ENCODE assay signal across 8 mouse cellular contexts in the genomic region with DNA sequence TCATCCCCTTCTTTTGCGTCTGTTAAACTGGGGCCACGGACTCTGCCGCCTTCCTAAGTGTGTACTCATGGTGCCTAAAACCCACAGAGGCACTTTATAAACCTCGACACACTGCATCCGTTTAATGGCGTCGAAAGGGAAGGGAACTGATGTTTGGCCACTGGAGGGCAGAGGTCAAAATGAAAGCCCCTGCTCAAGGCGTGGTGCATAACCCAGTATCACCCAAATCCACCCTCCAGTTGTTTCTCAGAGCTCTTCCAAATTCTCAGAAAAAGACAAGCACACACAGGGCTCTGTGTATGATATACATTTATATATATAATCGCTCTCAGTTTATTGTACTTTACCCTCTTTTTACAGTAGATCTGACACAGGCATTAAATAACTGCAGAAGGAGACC. TPM values are rescaled to one million over a fixed set of nuclear protein-coding genes. Genes with fewer than 3 reads are reported as not detected.
DNase-seq lines count a peak whose midpoint lies in the region; ATAC-seq and TF ChIP-seq lines count a peak whose summit lies in the region.
"Had no signal": no experiment of that assay in that cellular context is flagged by ENCODE, and none has a peak within 500 bp of the region (broad histone marks: within the 10 kb centered on the region; RNA-seq: fewer than 3 reads in every experiment).

No protein-coding gene starts in this region.

- no peak overlapping the region for H3K4me3 ChIP-seq in kidney, embryonic 15.5 days (replicated peaks)
- no peak overlapping the region for H3K4me3 ChIP-seq in hindbrain, postnatal 0 days (ENCODE audit: low read length)
- H3K4me3 ChIP-seq in midbrain, postnatal 0 days (ENCODE audit: low read depth, low read length) = no peak overlapping the region

- no peak for DNase-seq in kidney, adult 11 months
- peak; percentile 55 for DNase-seq in embryo, embryonic 10.5 days (ENCODE audit: low spot score)
- no peak for DNase-seq in hindbrain, postnatal 0 days (ENCODE audit: low spot score)
- DNase-seq in midbrain, postnatal 0 days (ENCODE audit: low spot score) = no peak
- no peak for DNase-seq in layer of hippocampus, postnatal 14 days (ENCODE audit: low spot score in 2 of 2)
- no peak for DNase-seq in B cell, adult 2 months

- H3K9ac ChIP-seq in kidney, embryonic 15.5 days = no peak overlapping the region
- H3K9ac ChIP-seq in hindbrain, postnatal 0 days (replicated peaks; ENCODE audit: low read length) = peak overlapping the region; percentile 25; the same call in 1 of the 2 replicates
- 0 out of 2 replicates have a peak overlapping the region, but pooled peaks have one; percentile 3 for H3K9ac ChIP-seq in midbrain, postnatal 0 days (replicated peaks; ENCODE audit: low read length, poor library complexity, severe bottlenecking)

- no peak for ATAC-seq in kidney, embryonic 15.5 days (replicated peaks; ENCODE audit: low FRiP score)
- no peak for ATAC-seq in hindbrain, postnatal 0 days
- ATAC-seq in midbrain, postnatal 0 days (ENCODE audit: low FRiP score) = no peak

- peak overlapping the region; percentile 73 for H3K27ac ChIP-seq in kidney, embryonic 15.5 days
- peak overlapping the region; percentile 76 for H3K27ac ChIP-seq in hindbrain, postnatal 0 days
- no peak overlapping the region for H3K27ac ChIP-seq in midbrain, postnatal 0 days (ENCODE audit: low read depth, low read length)

- TF ChIP-seq CTCF in hindbrain, postnatal 0 days (IDR thresholded peaks at IDR 0.05; ENCODE audit: low read depth) = no peak
- no peak for TF ChIP-seq CTCF in midbrain, postnatal 0 days (IDR thresholded peaks at IDR 0.05)

- no peaks in the 10 kb centered on the region for H3K9me3 ChIP-seq in kidney, embryonic 15.5 days (replicated peaks)
- H3K9me3 ChIP-seq in hindbrain, postnatal 0 days (ENCODE audit: low read length) = no peaks in the 10 kb centered on the region
- H3K9me3 ChIP-seq in midbrain, postnatal 0 days (ENCODE audit: low read length) = no peaks in the 10 kb centered on the region

- peaks cover 45% of the 10 kb centered on the region for H3K4me1 ChIP-seq in kidney, embryonic 15.5 days
- peaks cover 28% of the 10 kb centered on the region for H3K4me1 ChIP-seq in hindbrain, postnatal 0 days (ENCODE audit: insufficient read depth, low read length)
- H3K4me1 ChIP-seq in midbrain, postnatal 0 days (ENCODE audit: insufficient read depth, low read length) = peaks cover 8% of the 10 kb centered on the region

- WGBS in kidney, embryonic 15.5 days = 13% methylated on average over 9 of the region's 9 CpGs
- WGBS in hindbrain, postnatal 0 days = 10% methylated on average over 9 of the region's 9 CpGs
- 14% methylated on average over 9 of the region's 9 CpGs for WGBS in midbrain, postnatal 0 days

- H3K36me3 ChIP-seq in kidney, embryonic 15.5 days = no peaks in the 10 kb centered on the region
- H3K36me3 ChIP-seq in hindbrain, postnatal 0 days (ENCODE audit: insufficient read depth, low read length) = peaks cover 11% of the 10 kb centered on the region; the same call in 1 of the 2 replicates
- H3K36me3 ChIP-seq in midbrain, postnatal 0 days (ENCODE audit: insufficient read depth, low read length) = peaks cover 32% of the 10 kb centered on the region

- peaks cover 11% of the 10 kb centered on the region; the same call in 1 of the 2 replicates for H3K27me3 ChIP-seq in kidney, embryonic 15.5 days
- no peaks in the 10 kb centered on the region for H3K27me3 ChIP-seq in hindbrain, postnatal 0 days (ENCODE audit: insufficient read depth, low read length)
- H3K27me3 ChIP-seq in midbrain, postnatal 0 days (ENCODE audit: insufficient read depth, low read length) = no peaks in the 10 kb centered on the region

- peak overlapping the region; percentile 28; the same call in 1 of the 2 replicates for H3K4me2 ChIP-seq in kidney, embryonic 15.5 days
- H3K4me2 ChIP-seq in hindbrain, postnatal 0 days (ENCODE audit: low read depth, low read length) = peak overlapping the region; percentile 34
- H3K4me2 ChIP-seq in midbrain, postnatal 0 days (ENCODE audit: low read depth, low read length, poor library complexity, severe bottlenecking) = no peak overlapping the region

RNA-seq across cellular contexts. Expression of gene Atp1b2, which starts 6.3 kb away (rescaled TPM):
- polyA plus RNA-seq in kidney, embryonic 15.5 days (2015; fragmentation: Nextera tagmentation; extraction: Ambion mirVana) = 11.2 and 13.5 TPM in 2 replicates
- total RNA-seq in hindbrain, postnatal 0 days (2014; rRNA removed) = 185 and 210 TPM in 2 replicates
- polyA plus RNA-seq in hindbrain, postnatal 0 days (2015; fragmentation: Nextera tagmentation; extraction: Ambion mirVana) = 145 and 157 TPM in 2 replicates
- 145 and 161 TPM in 2 replicates for total RNA-seq in midbrain, postnatal 0 days (2014; rRNA removed)
- polyA plus RNA-seq in midbrain, postnatal 0 days (2015; fragmentation: Nextera tagmentation; extraction: Ambion mirVana) = 167 and 175 TPM in 2 replicates
- total RNA-seq in layer of hippocampus, postnatal 14 days (2021) = 100 to 1,000 TPM; 513 to 551 TPM

RNA-seq across cellular contexts. Expression of gene Shbg, which starts 18.3 kb away (rescaled TPM):
- polyA plus RNA-seq in kidney, embryonic 15.5 days (2015; fragmentation: Nextera tagmentation; extraction: Ambion mirVana) = 0.30 and 0.49 TPM in 2 replicates
- total RNA-seq in hindbrain, postnatal 0 days (2014; rRNA removed) = 0.40 TPM in 1 of 2 replicates, not detected in the other
- not detected in 2 replicates for polyA plus RNA-seq in hindbrain, postnatal 0 days (2015; fragmentation: Nextera tagmentation; extraction: Ambion mirVana)
- not detected in 2 replicates for total RNA-seq in midbrain, postnatal 0 days (2014; rRNA removed)
- polyA plus RNA-seq in midbrain, postnatal 0 days (2015; fragmentation: Nextera tagmentation; extraction: Ambion mirVana) = not detected in 2 replicates
- total RNA-seq in layer of hippocampus, postnatal 14 days (2021) = not detected
- total RNA-seq: hematopoietic stem cell, adult 5-6 weeks had no signal

RNA-seq across cellular contexts. Expression of gene Trp53, which starts 19.3 kb away (rescaled TPM):
- polyA plus RNA-seq in kidney, embryonic 15.5 days (2015; fragmentation: Nextera tagmentation; extraction: Ambion mirVana) = 175 and 195 TPM in 2 replicates
- total RNA-seq in hindbrain, postnatal 0 days (2014; rRNA removed) = 33.5 and 41.5 TPM in 2 replicates
- 36.6 and 37.4 TPM in 2 replicates for polyA plus RNA-seq in hindbrain, postnatal 0 days (2015; fragmentation: Nextera tagmentation; extraction: Ambion mirVana)
- total RNA-seq in midbrain, postnatal 0 days (2014; rRNA removed) = 29.5 and 34.5 TPM in 2 replicates
- polyA plus RNA-seq in midbrain, postnatal 0 days (2015; fragmentation: Nextera tagmentation; extraction: Ambion mirVana) = 30.3 and 31.9 TPM in 2 replicates
- 10 to 100 TPM; 27.3 to 29.6 TPM for total RNA-seq in layer of hippocampus, postnatal 14 days (2021)

RNA-seq across cellular contexts. Expression of gene Wrap53, which starts 19.4 kb away (rescaled TPM):
- 26.6 and 27.9 TPM in 2 replicates for polyA plus RNA-seq in kidney, embryonic 15.5 days (2015; fragmentation: Nextera tagmentation; extraction: Ambion mirVana)
- 16.4 and 19.4 TPM in 2 replicates for total RNA-seq in hindbrain, postnatal 0 days (2014; rRNA removed)
- polyA plus RNA-seq in hindbrain, postnatal 0 days (2015; fragmentation: Nextera tagmentation; extraction: Ambion mirVana) = 12.8 and 13.8 TPM in 2 replicates
- total RNA-seq in midbrain, postnatal 0 days (2014; rRNA removed) = 15.7 and 16.8 TPM in 2 replicates
- polyA plus RNA-seq in midbrain, postnatal 0 days (2015; fragmentation: Nextera tagmentation; extraction: Ambion mirVana) = 12.6 and 14.2 TPM in 2 replicates
- total RNA-seq in layer of hippocampus, postnatal 14 days (2021) = 1 to 10 TPM; 8.6 to 9.5 TPM

RNA-seq across cellular contexts. Expression of gene Sat2, which starts 22.4 kb away (rescaled TPM):
- 17.8 and 23.1 TPM in 2 replicates for polyA plus RNA-seq in kidney, embryonic 15.5 days (2015; fragmentation: Nextera tagmentation; extraction: Ambion mirVana)
- total RNA-seq in hindbrain, postnatal 0 days (2014; rRNA removed) = 8.6 and 10.9 TPM in 2 replicates
- 35.4 and 41.4 TPM in 2 replicates for polyA plus RNA-seq in hindbrain, postnatal 0 days (2015; fragmentation: Nextera tagmentation; extraction: Ambion mirVana)
- total RNA-seq in midbrain, postnatal 0 days (2014; rRNA removed) = 10.5 and 13.3 TPM in 2 replicates
- 29.6 and 29.9 TPM in 2 replicates for polyA plus RNA-seq in midbrain, postnatal 0 days (2015; fragmentation: Nextera tagmentation; extraction: Ambion mirVana)
- 10 to 100 TPM; 16.1 to 19.8 TPM for total RNA-seq in layer of hippocampus, postnatal 14 days (2021)
- total RNA-seq: hematopoietic stem cell, adult 5-6 weeks had no signal
